Mouse (Mus musculus) erythroblast, adult 5-6 weeks (primary cell): ENCODE results near the gene Gm20850. TPM values are rescaled to one million over a fixed set of nuclear protein-coding genes. Genes with fewer than 3 reads are reported as not detected.
"Not testable (repeated sequence)": the region's sequence is repeated elsewhere in the genome, so short reads cannot be mapped to it uniquely, and the experiment has no call there.

Experiments
- ATAC-seq: replicated peaks from 2 replicates; pipeline ENCODE4 v1.8.0; 2016; ENCODE audit warnings: moderate number of reproducible peaks, mild to moderate bottlenecking, moderate TSS enrichment, inconsistent platforms; ENCODE audit not compliant: poor library complexity, low FRiP score, severe bottlenecking
- total RNA-seq, 2 experiments: library from RNA; stranded (forward) in 1 of 2; stranded (reverse) in 1 of 2; fragments of 150-400 nt in 1 of 2; fragments of 200-764, 138-1000 nt in 1 of 2; gene quantifications; 2 replicates each; pipeline versions ENCODE4 v1.2.3 to v1.2.4; 2015 to 2017; ENCODE audit warnings: low replicate concordance in 2 of 2

Gene Gm20850
- total RNA-seq (2015; ENCODE audit: low replicate concordance) (not detected in 2 replicates), total RNA-seq (2017; ENCODE audit: low replicate concordance) (not detected in 2 replicates)

DNA sequence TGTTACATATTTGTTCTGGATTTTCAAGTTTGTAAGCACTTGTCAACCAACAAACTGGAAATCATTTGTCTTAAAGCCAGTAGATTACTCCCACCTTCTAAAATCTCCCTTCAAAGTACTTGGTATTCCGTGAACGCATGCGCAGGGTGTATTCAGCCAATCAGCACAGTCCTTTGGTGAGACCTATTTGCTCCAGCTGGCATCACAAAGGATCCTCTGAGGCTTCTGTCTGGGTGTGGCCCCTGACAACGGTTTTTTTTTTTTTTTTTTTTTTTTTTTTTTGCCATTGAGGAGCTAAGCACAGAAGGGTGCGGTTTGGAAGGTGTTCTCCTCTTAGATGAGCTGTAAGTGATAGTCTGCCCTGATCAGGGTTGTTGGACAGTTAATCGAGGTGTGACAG is at the start of gene Gm20850:
TSS of gene Gm20850 (plus strand) at position 301 of the 400 bp plus-strand sequence.
- ATAC-seq = not testable (repeated sequence)
